ENCODE assay signal across 8 mouse cellular contexts in the genomic region with DNA sequence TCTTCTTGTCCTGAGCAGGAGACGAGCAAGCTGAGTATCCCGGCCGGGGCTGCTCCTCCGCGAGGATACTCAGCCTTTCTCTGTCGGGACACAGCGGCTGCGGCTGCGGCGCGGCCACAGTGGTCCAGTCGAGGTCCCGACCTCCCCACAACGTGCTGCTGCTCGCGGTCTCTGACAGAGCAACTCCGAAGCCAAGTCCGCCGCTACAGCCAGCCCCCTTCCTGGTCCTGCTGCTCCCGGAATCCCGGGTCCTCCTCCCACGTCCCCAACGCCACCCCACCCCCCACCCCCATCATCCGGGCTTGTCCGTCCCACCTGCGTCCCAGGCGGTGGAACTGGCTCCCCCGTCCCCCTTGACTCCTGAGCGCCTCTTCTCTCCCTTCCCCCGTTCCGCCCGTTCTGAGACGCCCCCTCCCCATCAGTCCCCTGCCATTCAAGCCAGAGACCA. TPM values are rescaled to one million over a fixed set of nuclear protein-coding genes. Genes with fewer than 3 reads are reported as not detected.
DNase-seq lines count a peak whose midpoint lies in the region; ATAC-seq lines count a peak whose summit lies in the region.
"Had no signal": no experiment of that assay in that cellular context is flagged by ENCODE, and none has a peak within 500 bp of the region (broad histone marks: within the 10 kb centered on the region; RNA-seq: fewer than 3 reads in every experiment).

No protein-coding gene starts in this region.

- peaks cover 8% of the 10 kb centered on the region for H3K27me3 ChIP-seq in embryonic facial prominence, embryonic 15.5 days

- peak; percentile 25 for DNase-seq in CD4-positive, CD25-positive, alpha-beta regulatory T cell, adult 2 months (ENCODE audit: low read depth, low spot score)
- peak; percentile 10 for DNase-seq in testis, postnatal 14 days (ENCODE audit: low spot score)
- no peak for DNase-seq in right cerebral cortex, postnatal 14 days

- H3K27ac ChIP-seq in embryonic facial prominence, embryonic 15.5 days (replicated peaks): no peak overlapping the region

- 0 out of 2 replicates have a peak, but pooled peaks cover 6% of the 10 kb centered on the region for H3K9me3 ChIP-seq in embryonic facial prominence, embryonic 15.5 days (replicated peaks)

- under 1% methylated on average over 33 of the region's 33 CpGs for WGBS in embryonic facial prominence, embryonic 15.5 days

- H3K4me1 ChIP-seq in embryonic facial prominence, embryonic 15.5 days: no peaks in the 10 kb centered on the region

- no peak overlapping the region for H3K9ac ChIP-seq in embryonic facial prominence, embryonic 15.5 days

- no peaks in the 10 kb centered on the region for H3K36me3 ChIP-seq in embryonic facial prominence, embryonic 15.5 days

- peak overlapping the region; percentile 95 for H3K4me2 ChIP-seq in embryonic facial prominence, embryonic 15.5 days (replicated peaks)

- peak overlapping the region; percentile 49 for H3K4me3 ChIP-seq in embryonic facial prominence, embryonic 15.5 days (replicated peaks)
- H3K4me3 ChIP-seq: erythroblast, embryonic 14.5 days had no signal

- ATAC-seq in CD4-positive, CD25-positive, alpha-beta regulatory T cell, adult 4 months: peak; percentile 51
- no peak; the same call in 1 of the 2 replicates for ATAC-seq in embryonic facial prominence, embryonic 15.5 days (ENCODE audit: insufficient number of reproducible peaks, low FRiP score, low TSS enrichment, low read depth)
- peak; percentile 10 for ATAC-seq in inflammation-experienced regulatory T-cells, adult 6 months
- ATAC-seq in megakaryocyte, adult 5-6 weeks (ENCODE audit: poor library complexity, severe bottlenecking): peak; percentile 55

RNA-seq across cellular contexts. Expression of gene Pdcd2, which starts 9.4 kb away (rescaled TPM):
- 10 to 100 TPM; 17.1 to 36.0 TPM for polyA plus RNA-seq in CD4-positive, CD25-positive, alpha-beta regulatory T cell, adult 4 months (2017; shearing (Covaris generic))
- 43.1 and 44.9 TPM in 2 replicates for polyA plus RNA-seq in embryonic facial prominence, embryonic 15.5 days (2015; fragmentation: Nextera tagmentation; extraction: Ambion mirVana)
- polyA plus RNA-seq in inflammation-experienced regulatory T-cells, adult 6 months (2017; shearing (Covaris generic)): 10 to 100 TPM; 18.0 to 29.1 (median 21.3) TPM
- 33.8 and 35.0 TPM in 2 replicates for total RNA-seq in megakaryocyte, adult 5-6 weeks (2015)
- total RNA-seq in megakaryocyte, adult 5-6 weeks (2017): 30.7 and 48.8 TPM in 2 replicates

RNA-seq across cellular contexts. Expression of gene Prdm9, which starts 27.7 kb away (rescaled TPM):
- polyA plus RNA-seq in CD4-positive, CD25-positive, alpha-beta regulatory T cell, adult 4 months (2017; shearing (Covaris generic)): 10 to 100 TPM in 1 of 2 experiments, 1 to 10 TPM in 1; 5.7 to 10.6 TPM
- polyA plus RNA-seq in embryonic facial prominence, embryonic 15.5 days (2015; fragmentation: Nextera tagmentation; extraction: Ambion mirVana): 1.8 TPM in 2 replicates
- polyA plus RNA-seq in inflammation-experienced regulatory T-cells, adult 6 months (2017; shearing (Covaris generic)): 1 to 10 TPM; 4.5 to 9.0 (median 7.0) TPM
- 2.2 and 7.0 TPM in 2 replicates for total RNA-seq in megakaryocyte, adult 5-6 weeks (2015)
- total RNA-seq in megakaryocyte, adult 5-6 weeks (2017): 3.5 and 4.5 TPM in 2 replicates
- polyA plus RNA-seq: erythroblast, embryonic 14.5 days had no signal

RNA-seq across cellular contexts. Expression of gene Tbp, which starts 36.8 kb away (rescaled TPM):
- 10 to 100 TPM; 49.0 to 56.6 TPM for polyA plus RNA-seq in CD4-positive, CD25-positive, alpha-beta regulatory T cell, adult 4 months (2017; shearing (Covaris generic))
- polyA plus RNA-seq in embryonic facial prominence, embryonic 15.5 days (2015; fragmentation: Nextera tagmentation; extraction: Ambion mirVana): 44.7 and 52.5 TPM in 2 replicates
- 10 to 100 TPM; 48.2 to 58.1 (median 56.7) TPM for polyA plus RNA-seq in inflammation-experienced regulatory T-cells, adult 6 months (2017; shearing (Covaris generic))
- total RNA-seq in megakaryocyte, adult 5-6 weeks (2015): 65.2 and 68.3 TPM in 2 replicates
- total RNA-seq in megakaryocyte, adult 5-6 weeks (2017): 42.1 and 50.2 TPM in 2 replicates

RNA-seq across cellular contexts. Expression of gene Psmb1, which starts 36.9 kb away (rescaled TPM):
- 100 to 1,000 TPM; 317 to 371 TPM for polyA plus RNA-seq in CD4-positive, CD25-positive, alpha-beta regulatory T cell, adult 4 months (2017; shearing (Covaris generic))
- 235 and 236 TPM in 2 replicates for polyA plus RNA-seq in embryonic facial prominence, embryonic 15.5 days (2015; fragmentation: Nextera tagmentation; extraction: Ambion mirVana)
- 100 to 1,000 TPM; 370 to 432 (median 370) TPM for polyA plus RNA-seq in inflammation-experienced regulatory T-cells, adult 6 months (2017; shearing (Covaris generic))
- 147 and 148 TPM in 2 replicates for total RNA-seq in megakaryocyte, adult 5-6 weeks (2015)
- 126 and 144 TPM in 2 replicates for total RNA-seq in megakaryocyte, adult 5-6 weeks (2017)
